Mouse (Mus musculus): ENCODE results near the gene Psma5.

The Psma5 gene

GRCm38 (mm10) chr3:108282401-108283240, 25.9 kb downstream of the Psma5 start:
- peak; percentile 57 for DNase-seq (ENCODE audit: low read depth)

GRCm38 (mm10) chr3:108283241-108283561, 26.5 kb downstream of the Psma5 start:
- peak; percentile 7 for DNase-seq (ENCODE audit: low read depth)

- DNase-seq (ENCODE audit: low read depth): peak; percentile 57
These were observed 27.3 kb downstream of the Psma5 start, which contains the start of gene Sort1 for GRCm38 (mm10) chr3:108283781-108284601. Gene Sort1 (plus strand): TSS chr3:108284082.

GRCm38 (mm10) chr3:108285078-108285711, 28.5 kb downstream of the Psma5 start:
- peak; percentile 4 for DNase-seq (ENCODE audit: low read depth)

GRCm38 (mm10) chr3:108286671-108287439, 30.1 kb downstream of the Psma5 start:
- no peak for DNase-seq (ENCODE audit: low read depth)

- no peak for DNase-seq (ENCODE audit: low read depth)
These were observed 31.4 kb downstream of the Psma5 start for GRCm38 (mm10) chr3:108287811-108288805.

- DNase-seq (ENCODE audit: low read depth): no peak
These were observed 32.8 kb downstream of the Psma5 start for GRCm38 (mm10) chr3:108289311-108290130.

- DNase-seq (ENCODE audit: low read depth): no peak
These were observed 34.5 kb downstream of the Psma5 start for GRCm38 (mm10) chr3:108291036-108291799.

- no peak for DNase-seq (ENCODE audit: low read depth)
These were observed 37.7 kb downstream of the Psma5 start for GRCm38 (mm10) chr3:108294398-108294797.

- DNase-seq (ENCODE audit: low read depth): no peak
These were observed 38.9 kb downstream of the Psma5 start for GRCm38 (mm10) chr3:108295379-108296219.

GRCm38 (mm10) chr3:108296220-108297049, 39.7 kb downstream of the Psma5 start:
- no peak for DNase-seq (ENCODE audit: low read depth)

GRCm38 (mm10) chr3:108297050-108297419, 40.3 kb downstream of the Psma5 start:
- no peak for DNase-seq (ENCODE audit: low read depth)

GRCm38 (mm10) chr3:108297603-108298553, 41.2 kb downstream of the Psma5 start:
- DNase-seq (ENCODE audit: low read depth): no peak

- DNase-seq (ENCODE audit: low read depth): no peak
These were observed 43.8 kb downstream of the Psma5 start for GRCm38 (mm10) chr3:108300455-108301030.

GRCm38 (mm10) chr3:108303683-108304082, 47.0 kb downstream of the Psma5 start:
- DNase-seq (ENCODE audit: low read depth): no peak

GRCm38 (mm10) chr3:108304747-108305146, 48.0 kb downstream of the Psma5 start:
- DNase-seq (ENCODE audit: low read depth): no peak

All from induced T-regulatory cell, adult 2 months (primary cell).